Mouse (Mus musculus) regulatory T cell (primary cell): Measurements from ENCODE around the gene Mc1r.

ENCODE experiments used
- in situ Hi-C: fragments of 300-600 bp; cut with MboI, MseI; formaldehyde crosslinking; loops from one replicate; pipeline ENCODE4 v1.15.1; 2025; ENCODE audit warnings: high pct_unique_total_duplicates

The Mc1r gene

GRCm38 (mm10) chr8:123406786-123407185, at the start of gene Mc1r:
Mc1r (plus strand) TSS chr8:123407107.
- in situ Hi-C loops: no loop called here

- in situ Hi-C loops: no loop called here
Measured at GRCm38 (mm10) chr8:123361082-123361739, 45.7 kb upstream of the Mc1r start.

GRCm38 (mm10) chr8:123373403-123374238, 33.3 kb upstream of the Mc1r start, which contains the start of gene Tcf25:
Tcf25 (plus strand) TSS chr8:123373753.
- in situ Hi-C loops: no loop called here

GRCm38 (mm10) chr8:123374239-123374578, 32.7 kb upstream of the Mc1r start:
- in situ Hi-C loops: no loop called here

GRCm38 (mm10) chr8:123375701-123376100, 31.2 kb upstream of the Mc1r start:
- in situ Hi-C loops: no loop called here

- in situ Hi-C loops: no loop called here
Measured at GRCm38 (mm10) chr8:123376106-123376505, 30.8 kb upstream of the Mc1r start.

- in situ Hi-C loops: no loop called here
Measured at GRCm38 (mm10) chr8:123381711-123382110, 25.2 kb upstream of the Mc1r start.

GRCm38 (mm10) chr8:123382516-123382915, 24.4 kb upstream of the Mc1r start:
- in situ Hi-C loops: no loop called here

- in situ Hi-C loops: loop anchor here (5.0 kb wide), 1 partner anchor 837 kb away; no protein-coding TSS in a partner anchor
Measured at GRCm38 (mm10) chr8:123384883-123385540, 21.9 kb upstream of the Mc1r start.

- in situ Hi-C loops: loop anchor here (5.0 kb wide), 1 partner anchor 835 kb away; no protein-coding TSS in a partner anchor
Measured at GRCm38 (mm10) chr8:123387041-123387440, 19.9 kb upstream of the Mc1r start.

- in situ Hi-C loops: loop anchor here (5.0 kb wide), 1 partner anchor 834 kb away; no protein-coding TSS in a partner anchor
Measured at GRCm38 (mm10) chr8:123387801-123388200, 19.1 kb upstream of the Mc1r start.

- in situ Hi-C loops: loop anchor here (5.0 kb wide), 1 partner anchor 833 kb away; no protein-coding TSS in a partner anchor
Measured at GRCm38 (mm10) chr8:123389026-123389425, 17.9 kb upstream of the Mc1r start.

GRCm38 (mm10) chr8:123398308-123398707, 8.6 kb upstream of the Mc1r start:
- in situ Hi-C loops: no loop called here

- in situ Hi-C loops: no loop called here
Measured at GRCm38 (mm10) chr8:123401936-123402335, 5.0 kb upstream of the Mc1r start.

GRCm38 (mm10) chr8:123402730-123403326, 4.1 kb upstream of the Mc1r start:
- in situ Hi-C loops: no loop called here

- in situ Hi-C loops: no loop called here
Measured at GRCm38 (mm10) chr8:123404521-123404920, 2.4 kb upstream of the Mc1r start.

- in situ Hi-C loops: no loop called here
Measured at GRCm38 (mm10) chr8:123407612-123408011, 705 bp downstream of the Mc1r start.

- in situ Hi-C loops: no loop called here
Measured at GRCm38 (mm10) chr8:123408586-123409544, 2.0 kb downstream of the Mc1r start.

GRCm38 (mm10) chr8:123410049-123410587, 3.2 kb downstream of the Mc1r start:
- in situ Hi-C loops: no loop called here

GRCm38 (mm10) chr8:123410788-123411187, 3.9 kb downstream of the Mc1r start:
- in situ Hi-C loops: no loop called here
